Mouse (Mus musculus) hindbrain, postnatal 0 days (tissue): ENCODE data around the gene Kbtbd2. TPM values are rescaled to one million over a fixed set of nuclear protein-coding genes. Genes with fewer than 3 reads are reported as not detected.

Source experiments
- ATAC-seq: fragments of 200-750 bp; cut with Nextera tagmentation; 2 replicates; pipeline ENCODE4 v1.8.0; 2017; ENCODE audit warnings: mild to moderate bottlenecking, moderate TSS enrichment, moderate library complexity
- DNase-seq: peaks from one replicate; pipeline ENCODE4 v3.0.0-alpha.2; 2015; ENCODE audit warnings: low spot score
- H3K27ac ChIP-seq: fragments of 300-500 bp; sonication (generic); 2 replicates; pipeline ENCODE4 v1.5.1; 2014; ENCODE audit warnings: mild to moderate bottlenecking
- H3K27me3 ChIP-seq: fragments of 300-500 bp; sonication (generic); 2 replicates; pipeline ENCODE4 v1.6.1; 2014; ENCODE audit warnings: low read length, mixed read lengths; ENCODE audit not compliant: insufficient read depth
- H3K36me3 ChIP-seq: fragments of 300-500 bp; sonication (generic); 2 replicates; pipeline ENCODE4 v1.6.1; 2014; ENCODE audit warnings: low read length, mixed read lengths; ENCODE audit not compliant: insufficient read depth
- H3K4me1 ChIP-seq: fragments of 300-500 bp; sonication (generic); 2 replicates; pipeline ENCODE4 v1.6.1; 2014; ENCODE audit warnings: antibody characterized with exemption, low read length, mixed read lengths; ENCODE audit not compliant: insufficient read depth
- H3K4me2 ChIP-seq: fragments of 300-500 bp; sonication (generic); 2 replicates; pipeline ENCODE4 v1.6.1; 2014; ENCODE audit warnings: low read depth, mild to moderate bottlenecking, low read length, moderate library complexity, mixed read lengths
- H3K4me3 ChIP-seq: fragments of 300-500 bp; sonication (generic); 2 replicates; pipeline ENCODE4 v1.5.1; 2014; ENCODE audit warnings: low read length
- H3K9ac ChIP-seq: fragments of 300-500 bp; sonication (generic); replicated peaks from 2 replicates; pipeline ENCODE4 v1.6.1; 2014; ENCODE audit warnings: mild to moderate bottlenecking, low read length, moderate library complexity, mixed read lengths
- H3K9me3 ChIP-seq: fragments of 300-500 bp; sonication (generic); 2 replicates; pipeline ENCODE4 v1.6.1; 2016; ENCODE audit warnings: low read length, mixed read lengths
- CTCF ChIP-seq: IDR thresholded peaks from 2 replicates; pipeline ENCODE4 v1.5.1; 2016; ENCODE audit warnings: antibody characterized with exemption, control low read depth, low read depth
- WGBS: fragments of 180-500 bp; shearing (Covaris S2); extraction: QIAGEN DNeasy Blood & Tissue Kit; methylation state at CpG from one replicate; pipeline ENCODE4 v1.1.7; 2014; 5-methylcytosine and 5-hydroxymethylcytosine counted together
- polyA plus RNA-seq: library from polyadenylated mRNA; unstranded; fragments of >200 nt; fragmentation: Nextera tagmentation; extraction: Ambion mirVana; gene quantifications from 2 replicates; pipeline ENCODE4 v1.2.1, GENCODE M21; 2015
- total RNA-seq: library from RNA; depleted of rRNA; stranded (reverse); fragments of >200 nt; gene quantifications from 2 replicates; pipeline ENCODE4 v1.2.3, GENCODE M21; 2014

Gene Kbtbd2
- total and polyA plus RNA-seq, 2 experiments from 2014 or later = 19.7 to 36.0 TPM

GRCm38 (mm10) chr6:56832830-56833229 lies 35.2 kb upstream of the Kbtbd2 start:
- no peaks in the 10 kb centered on the region for H3K27me3 ChIP-seq

GRCm38 (mm10) chr6:56832407-56832796 lies 34.8 kb upstream of the Kbtbd2 start:
- H3K27me3 ChIP-seq = no peaks in the 10 kb centered on the region
- 2% methylated on average over 11 of the region's 15 CpGs for WGBS
- no peak; the same call in none of the 2 replicates for ATAC-seq
- no peaks in the 10 kb centered on the region for H3K36me3 ChIP-seq
- no peak for DNase-seq
- peak overlapping the region; percentile 65; the same call in 1 of the 2 replicates for H3K27ac ChIP-seq
- H3K4me1 ChIP-seq = no peaks in the 10 kb centered on the region
- no peaks in the 10 kb centered on the region for H3K9me3 ChIP-seq
- peak overlapping the region; percentile 54 for H3K9ac ChIP-seq
- no peak for TF ChIP-seq CTCF
- H3K4me2 ChIP-seq = peak overlapping the region; percentile 78
- peak overlapping the region; percentile 67 for H3K4me3 ChIP-seq

More at GRCm38 (mm10) chr6:56832830-56833229, 35.2 kb upstream of the Kbtbd2 start:
- Histone ChIP-seq H3K4me2 (peak overlapping the region; percentile 78), H3K4me1 (no peaks in the 10 kb centered on the region), H3K27ac (no peak overlapping the region), H3K9ac (no peak overlapping the region; the same call in 1 of the 2 replicates), H3K36me3 (no peaks in the 10 kb centered on the region), H3K4me3 (peak overlapping the region; percentile 67), H3K9me3 (no peaks in the 10 kb centered on the region)
- no peak for TF ChIP-seq CTCF
- no peak for ATAC-seq
- DNase-seq = no peak

- peak; percentile 10; the same call in 1 of the 2 replicates for TF ChIP-seq CTCF
- Histone ChIP-seq H3K4me3 (peak within 1 kb of the TSS; percentile 67), H3K4me2 (peak within 1 kb of the TSS; percentile 78), H3K36me3 (no peaks in the 10 kb centered on the region), H3K27me3 (no peaks in the 10 kb centered on the region), H3K9me3 (no peaks in the 10 kb centered on the region), H3K4me1 (no peaks in the 10 kb centered on the region), H3K9ac (peak within 1 kb of the TSS; percentile 54), H3K27ac (peak within 1 kb of the TSS; percentile 65)
- peak; percentile 77 for DNase-seq
- ATAC-seq = peak; percentile 94
- WGBS = under 1% methylated on average over 54 of the region's 58 CpGs
Observed at GRCm38 (mm10) chr6:56831697-56832406, 34.2 kb upstream of the Kbtbd2 start, which contains the start of gene Fkbp9. Fkbp9 (plus strand) TSS chr6:56832059.

- H3K27ac ChIP-seq = no peak overlapping the region
- H3K4me3 ChIP-seq = no peak overlapping the region
- no peak overlapping the region for H3K4me2 ChIP-seq
- 61% methylated on average over 3 of the region's 3 CpGs for WGBS
- ATAC-seq (no peak), DNase-seq (no peak)
- no peak for TF ChIP-seq CTCF
- no peak overlapping the region for H3K9ac ChIP-seq
- no peaks in the 10 kb centered on the region for H3K4me1 ChIP-seq
- H3K9me3 ChIP-seq = no peaks in the 10 kb centered on the region
- H3K27me3 ChIP-seq = no peaks in the 10 kb centered on the region
- H3K36me3 ChIP-seq = no peaks in the 10 kb centered on the region
Observed at GRCm38 (mm10) chr6:56825657-56826056, 28.0 kb upstream of the Kbtbd2 start.

GRCm38 (mm10) chr6:56819124-56819487 lies 21.5 kb upstream of the Kbtbd2 start:
- ATAC-seq (no peak), DNase-seq (no peak)
- H3K9ac ChIP-seq = no peak overlapping the region
- H3K4me2 ChIP-seq = no peak overlapping the region
- no peak overlapping the region for H3K4me3 ChIP-seq
- WGBS = 94% methylated on average over 2 of the region's 2 CpGs
- no peaks in the 10 kb centered on the region for H3K9me3 ChIP-seq
- no peaks in the 10 kb centered on the region for H3K4me1 ChIP-seq
- TF ChIP-seq CTCF = no peak
- H3K27ac ChIP-seq = no peak overlapping the region
- H3K36me3 ChIP-seq = no peaks in the 10 kb centered on the region
- no peaks in the 10 kb centered on the region for H3K27me3 ChIP-seq

GRCm38 (mm10) chr6:56818436-56819123 lies 21.0 kb upstream of the Kbtbd2 start:
- no peak overlapping the region for H3K9ac ChIP-seq
- H3K4me1 ChIP-seq = no peaks in the 10 kb centered on the region
- no peak overlapping the region for H3K4me2 ChIP-seq
- H3K36me3 ChIP-seq = no peaks in the 10 kb centered on the region
- 75% methylated on average over 5 of the region's 5 CpGs for WGBS
- H3K9me3 ChIP-seq = no peaks in the 10 kb centered on the region
- TF ChIP-seq CTCF = no peak
- no peaks in the 10 kb centered on the region for H3K27me3 ChIP-seq
- H3K27ac ChIP-seq = no peak overlapping the region
- ATAC-seq (no peak), DNase-seq (no peak)
- H3K4me3 ChIP-seq = no peak overlapping the region
